ENCODE assay signal across 23 mouse cellular contexts in genomic region chr11:61199620-61200362, GRCm38 (mm10). TPM values are rescaled to one million over a fixed set of nuclear protein-coding genes. Genes with fewer than 3 reads are reported as not detected.
DNase-seq lines count a peak whose midpoint lies in the region; ATAC-seq and TF ChIP-seq lines count a peak whose summit lies in the region.
"Had no signal": no experiment of that assay in that cellular context is flagged by ENCODE, and none has a peak within 500 bp of the region (broad histone marks: within the 10 kb centered on the region; RNA-seq: fewer than 3 reads in every experiment).

No protein-coding gene starts in this region.

- H3K27ac ChIP-seq in lung, embryonic 14.5 days (ENCODE audit: low read depth): no peak overlapping the region
- H3K27ac ChIP-seq in stomach, embryonic 15.5 days: no peak overlapping the region; the same call in 1 of the 2 replicates
- H3K27ac ChIP-seq: heart, embryonic 15.5 days; hindbrain, embryonic 14.5 days; layer of hippocampus, adult 2 months; neural tube, embryonic 15.5 days had no signal

- no peaks in the 10 kb centered on the region for H3K27me3 ChIP-seq in lung, embryonic 14.5 days (ENCODE audit: insufficient read depth, low read length)
- no peaks in the 10 kb centered on the region for H3K27me3 ChIP-seq in stomach, embryonic 15.5 days (replicated peaks)
- H3K27me3 ChIP-seq: neural tube, embryonic 15.5 days had no signal

- H3K4me3 ChIP-seq in lung, embryonic 14.5 days (ENCODE audit: low read depth, low read length): no peak overlapping the region
- no peak overlapping the region for H3K4me3 ChIP-seq in stomach, embryonic 15.5 days (replicated peaks)
- H3K4me3 ChIP-seq: heart, embryonic 15.5 days; layer of hippocampus, adult 2 months; neural tube, embryonic 15.5 days had no signal

- H3K9me3 ChIP-seq in lung, embryonic 14.5 days (ENCODE audit: low read depth, low read length): no peaks in the 10 kb centered on the region
- no peaks in the 10 kb centered on the region for H3K9me3 ChIP-seq in stomach, embryonic 15.5 days
- H3K9me3 ChIP-seq: heart, embryonic 15.5 days; neural tube, embryonic 15.5 days had no signal

- H3K36me3 ChIP-seq in lung, embryonic 14.5 days (ENCODE audit: insufficient read depth): no peaks in the 10 kb centered on the region
- H3K36me3 ChIP-seq in stomach, embryonic 15.5 days: no peaks in the 10 kb centered on the region
- H3K36me3 ChIP-seq: heart, embryonic 15.5 days; neural tube, embryonic 15.5 days had no signal

- TF ChIP-seq CTCF in lung, embryonic 14.5 days (IDR thresholded peaks at IDR 0.05; ENCODE audit: low read depth): no peak

- ATAC-seq in lung, embryonic 14.5 days (ENCODE audit: insufficient read depth): no peak
- ATAC-seq in stomach, embryonic 15.5 days (ENCODE audit: insufficient read depth, low FRiP score, low read depth): peak; percentile 50; the same call in 1 of the 2 replicates
- ATAC-seq: forebrain, postnatal 0 days; liver, postnatal 0 days had no signal

- no peaks in the 10 kb centered on the region for H3K4me1 ChIP-seq in lung, embryonic 14.5 days (ENCODE audit: insufficient read depth)
- H3K4me1 ChIP-seq in stomach, embryonic 15.5 days: no peaks in the 10 kb centered on the region
- H3K4me1 ChIP-seq: heart, embryonic 15.5 days; neural tube, embryonic 15.5 days had no signal

- 52% methylated on average over 4 of the region's 4 CpGs for WGBS in lung, embryonic 14.5 days
- 56% methylated on average over 4 of the region's 4 CpGs for WGBS in stomach, embryonic 15.5 days

- DNase-seq in lung, embryonic 14.5 days: peak; percentile 61
- no peak for DNase-seq in lung, postnatal 25 days (ENCODE audit: low spot score)
- DNase-seq in 3T3-L1 (ENCODE audit: low read depth, low spot score): peak; percentile 76
- DNase-seq in gonadal fat pad, adult 2 months (ENCODE audit: low read depth): peak; percentile 92
- DNase-seq in adrenal gland, adult 8-10 months: no peak
- DNase-seq in kidney, postnatal 14 days: no peak
- DNase-seq: adrenal gland, postnatal 25 days; cerebellum, adult 9-10 months; forebrain, postnatal 0 days; gastrocnemius, postnatal 25 days; heart, postnatal 36 days; kidney, adult 11 months; liver, postnatal 0 days had no signal

- H3K4me2 ChIP-seq in lung, embryonic 14.5 days: no peak overlapping the region
- H3K4me2 ChIP-seq in stomach, embryonic 15.5 days: no peak overlapping the region
- H3K4me2 ChIP-seq: heart, embryonic 15.5 days; hindbrain, embryonic 14.5 days; liver, embryonic 11.5 days; midbrain, embryonic 11.5 days; neural tube, embryonic 15.5 days had no signal

- no peak overlapping the region for H3K9ac ChIP-seq in lung, embryonic 14.5 days
- H3K9ac ChIP-seq in stomach, embryonic 15.5 days: no peak overlapping the region
- H3K9ac ChIP-seq: forebrain, postnatal 0 days; heart, embryonic 15.5 days; hindbrain, embryonic 14.5 days; liver, postnatal 0 days; neural tube, embryonic 15.5 days had no signal

RNA-seq across cellular contexts. Expression of gene Aldh3a1, which starts 7.5 kb away (rescaled TPM):
- 0.11 TPM in 1 of 2 replicates, not detected in the other for polyA plus RNA-seq in lung, embryonic 14.5 days (2014; fragmentation: Nextera tagmentation; extraction: Ambion mirVana)
- polyA plus RNA-seq in gonadal fat pad, adult 2 months (2012; rRNA removed): 7.1 and 8.0 TPM in 2 replicates
- polyA plus RNA-seq in stomach, embryonic 15.5 days (2015; fragmentation: Nextera tagmentation; extraction: Ambion mirVana): 0.19 TPM in 1 of 2 replicates, not detected in the other
- total RNA-seq in adrenal gland, adult 8-10 months (2022): under 1 TPM in 2 of 4 experiments, not detected in 2; 0.28 to 0.46 TPM
- total RNA-seq: forebrain, postnatal 0 days; megakaryocyte progenitor cell, adult 5-6 weeks had no signal
- polyA plus RNA-seq: forebrain, embryonic 11.5 days; hindbrain, embryonic 14.5 days; kidney, embryonic 16.5 days; liver, embryonic 11.5 days; midbrain, embryonic 11.5 days had no signal

RNA-seq across cellular contexts. Expression of gene Usp22, which starts 24.9 kb away (rescaled TPM):
- 163 and 167 TPM in 2 replicates for polyA plus RNA-seq in lung, embryonic 14.5 days (2014; fragmentation: Nextera tagmentation; extraction: Ambion mirVana)
- polyA plus RNA-seq in gonadal fat pad, adult 2 months (2012; rRNA removed): 44.6 and 70.2 TPM in 2 replicates
- 92.9 and 104 TPM in 2 replicates for polyA plus RNA-seq in stomach, embryonic 15.5 days (2015; fragmentation: Nextera tagmentation; extraction: Ambion mirVana)
- 10 to 100 TPM; 81.5 to 98.0 (median 85.4) TPM for total RNA-seq in adrenal gland, adult 8-10 months (2022)

Comparison
In these comparisons a context has a peak if more than half of its experiments do, and no peak if none do; other contexts are left out.
1. DNase-seq: peak in lung, embryonic 14.5 days (single experiment), 3T3-L1 (single experiment) and gonadal fat pad, adult 2 months (single experiment); none in lung, postnatal 25 days (single experiment), adrenal gland, adult 8-10 months (single experiment) and kidney, postnatal 14 days (single experiment).